Mouse (Mus musculus): ENCODE data around the gene Lrrc8b.

DNA sequence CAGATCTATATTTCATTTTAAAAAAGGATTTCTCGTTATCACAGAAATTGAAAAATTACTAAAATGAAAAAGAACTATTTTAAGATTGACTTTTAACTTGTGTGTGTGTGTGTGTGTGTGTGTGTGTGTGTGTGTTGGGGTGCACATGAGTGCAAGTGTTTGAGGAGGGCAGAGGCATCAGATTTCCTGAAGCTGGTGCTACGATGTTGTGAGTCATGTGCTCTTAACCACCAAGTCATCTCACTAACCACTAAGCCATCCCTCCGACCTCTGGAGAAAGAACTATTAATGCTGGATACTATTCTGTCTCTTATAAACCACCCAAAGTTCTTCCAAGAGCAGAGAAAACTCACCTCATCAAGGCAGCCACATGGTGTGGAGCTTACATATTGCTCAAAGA is 2.9 kb upstream of the Lrrc8b start:
- TF ChIP-seq ZC3H11A (IDR thresholded peaks at IDR 0.05; ENCODE audit: borderline replicate concordance, low read depth, low read length), result no peak
- no peak for TF ChIP-seq CHD2 (IDR thresholded peaks at IDR 0.05; ENCODE audit: low read depth, low read length)
- no peak for TF ChIP-seq MAFK (IDR thresholded peaks at IDR 0.05; ENCODE audit: insufficient read depth, low read depth, low read length)
- no peak for TF ChIP-seq ZNF384 (IDR thresholded peaks at IDR 0.05; ENCODE audit: low read depth, low read length)
- no peak for TF ChIP-seq HCFC1 (IDR thresholded peaks at IDR 0.05; ENCODE audit: borderline replicate concordance, insufficient read depth, low read length)

Measured in ES-E14 (cell line).